Mouse (Mus musculus): ENCODE results near the gene Sdhaf1. TPM values are rescaled to one million over a fixed set of nuclear protein-coding genes. Genes with fewer than 3 reads are reported as not detected.

Sdhaf1 gene
- polyA plus RNA-seq, 1 experiment from 2014 or later = 23.1 TPM

DNA sequence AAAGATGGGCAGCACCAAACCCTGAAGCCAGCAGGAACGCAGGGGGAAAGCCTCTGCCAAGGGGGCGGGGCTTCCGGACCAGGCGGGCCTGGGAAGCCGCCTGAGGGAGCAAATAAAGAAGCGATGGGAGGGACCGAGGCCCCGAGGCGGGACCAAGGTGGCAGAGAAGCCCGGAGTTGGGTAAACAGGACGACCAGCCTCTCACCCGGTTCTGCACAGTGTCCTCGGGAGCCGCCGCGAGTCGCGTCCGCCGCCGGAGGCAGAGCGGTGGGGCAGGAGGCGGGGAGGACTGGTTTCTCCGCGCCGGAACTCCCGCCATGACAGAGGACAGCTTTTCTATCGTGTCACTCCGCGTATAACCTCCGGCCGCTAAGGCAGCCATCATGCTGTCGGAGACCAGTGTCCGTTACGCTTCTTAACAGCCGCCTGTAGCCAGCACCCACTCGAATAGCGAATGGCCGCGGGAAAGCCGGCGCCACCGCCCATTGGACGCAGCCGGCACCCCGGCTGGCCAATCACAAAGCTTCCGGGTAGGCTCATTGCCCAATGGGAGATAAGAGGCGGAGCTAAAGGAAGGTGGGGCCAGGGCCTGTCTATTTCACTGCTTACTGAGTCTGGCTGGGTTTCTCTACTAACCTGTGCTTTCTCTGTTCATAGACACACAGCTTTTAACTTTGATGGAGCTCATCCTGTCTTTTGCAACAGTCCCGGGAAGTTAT lies 43.6 kb downstream of the Sdhaf1 start, which contains the start of the genes Thap8 and Wdr62:
Thap8 (plus strand) TSS at position 144 of the 719 bp plus-strand sequence.
Wdr62 (minus strand) TSS at position 469 of the 719 bp plus-strand sequence.
- Histone ChIP-seq H3K9me3 (ENCODE audit: control insufficient read depth, low read length) (no peaks in the 10 kb centered on the region), H3K9ac (ENCODE audit: low read length) (peak within 1 kb of the TSS; percentile 71), H3K4me1 (ENCODE audit: control insufficient read depth, insufficient read depth, low read length) (peaks cover 11% of the 10 kb centered on the region), H3K27me3 (ENCODE audit: control insufficient read depth, insufficient read depth, low read length) (no peaks in the 10 kb centered on the region), H3K27ac (ENCODE audit: low read depth, low read length) (peak within 1 kb of the TSS; percentile 94), H3K4me3 (ENCODE audit: low read depth, low read length) (peak within 1 kb of the TSS; percentile 75), H3K4me2 (peak within 1 kb of the TSS; percentile 85), H3K36me3 (ENCODE audit: control insufficient read depth, insufficient read depth, low read length) (no peaks in the 10 kb centered on the region)
- under 1% methylated on average over 49 of the region's 49 CpGs for WGBS
- ATAC-seq (ENCODE audit: low FRiP score) (peak; percentile 97), DNase-seq (ENCODE audit: low spot score, missing footprints) (peak; percentile 98)

DNA sequence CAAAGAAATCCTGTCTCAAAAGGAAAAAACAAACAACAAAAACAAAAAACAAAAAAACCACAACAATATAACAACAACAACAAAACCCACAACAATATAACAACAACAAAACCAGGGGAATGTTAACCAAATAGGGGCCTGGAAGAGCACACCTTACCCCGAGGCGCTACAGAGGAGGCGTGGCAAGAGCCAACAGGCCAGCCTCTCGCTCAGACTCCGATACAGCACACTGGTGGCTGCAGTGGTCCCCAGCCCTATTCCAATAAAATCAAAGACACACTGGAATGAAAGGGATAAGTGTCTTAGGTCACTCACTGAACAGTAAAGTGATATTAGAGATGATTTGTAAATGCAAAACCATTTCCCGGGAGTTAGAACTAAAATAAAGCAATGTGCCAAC lies 44.2 kb downstream of the Sdhaf1 start:
- Histone ChIP-seq H3K4me1 (ENCODE audit: control insufficient read depth, insufficient read depth, low read length) (peaks cover 11% of the 10 kb centered on the region), H3K4me3 (ENCODE audit: low read depth, low read length) (peak overlapping the region; percentile 75), H3K27ac (ENCODE audit: low read depth, low read length) (no peak overlapping the region; the same call in 1 of the 2 replicates), H3K27me3 (ENCODE audit: control insufficient read depth, insufficient read depth, low read length) (no peaks in the 10 kb centered on the region), H3K9ac (ENCODE audit: low read length) (peak overlapping the region; percentile 71), H3K4me2 (peak overlapping the region; percentile 85), H3K9me3 (ENCODE audit: control insufficient read depth, low read length) (no peaks in the 10 kb centered on the region), H3K36me3 (ENCODE audit: control insufficient read depth, insufficient read depth, low read length) (no peaks in the 10 kb centered on the region)
- WGBS = 0% methylated on average over 6 of the region's 6 CpGs
- ATAC-seq (ENCODE audit: low FRiP score) (0 out of 2 replicates have a peak, but pooled peaks have one; percentile 20), DNase-seq (ENCODE audit: low spot score, missing footprints) (no peak)

DNA sequence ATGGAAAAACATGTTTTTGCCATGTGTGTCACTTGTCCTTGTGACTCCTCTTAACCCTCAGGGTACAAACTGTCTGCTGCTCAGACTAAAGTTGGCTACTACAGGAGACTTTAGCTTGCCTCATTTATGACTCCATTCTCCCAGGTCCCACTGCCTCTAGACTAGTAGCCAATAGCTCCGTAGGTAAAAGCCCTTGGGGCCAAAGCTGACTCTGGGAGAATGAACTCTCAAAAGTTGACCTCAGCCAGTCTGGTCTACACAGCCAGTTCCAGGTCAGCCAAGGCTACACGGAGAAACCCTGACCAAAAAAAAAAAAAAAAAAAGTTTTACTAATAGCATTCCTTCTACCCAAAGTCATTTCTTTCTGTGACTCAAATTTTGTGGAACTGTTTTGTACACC lies 44.8 kb downstream of the Sdhaf1 start:
- 57% methylated on average over 2 of the region's 2 CpGs for WGBS
- peak overlapping the region; percentile 71; the same call in 1 of the 2 replicates for H3K9ac ChIP-seq (ENCODE audit: low read length)
- no peaks in the 10 kb centered on the region for H3K9me3 ChIP-seq (ENCODE audit: control insufficient read depth, low read length)
- no peaks in the 10 kb centered on the region for H3K27me3 ChIP-seq (ENCODE audit: control insufficient read depth, insufficient read depth, low read length)
- H3K36me3 ChIP-seq (ENCODE audit: control insufficient read depth, insufficient read depth, low read length) = no peaks in the 10 kb centered on the region
- H3K4me2 ChIP-seq = peak overlapping the region; percentile 85
- no peak overlapping the region for H3K27ac ChIP-seq (ENCODE audit: low read depth, low read length)
- peaks cover 11% of the 10 kb centered on the region for H3K4me1 ChIP-seq (ENCODE audit: control insufficient read depth, insufficient read depth, low read length)
- ATAC-seq (ENCODE audit: low FRiP score) = no peak
- no peak for DNase-seq (ENCODE audit: low spot score, missing footprints)
- 0 out of 2 replicates have a peak overlapping the region, but pooled peaks have one; percentile 75 for H3K4me3 ChIP-seq (ENCODE audit: low read depth, low read length)

DNA sequence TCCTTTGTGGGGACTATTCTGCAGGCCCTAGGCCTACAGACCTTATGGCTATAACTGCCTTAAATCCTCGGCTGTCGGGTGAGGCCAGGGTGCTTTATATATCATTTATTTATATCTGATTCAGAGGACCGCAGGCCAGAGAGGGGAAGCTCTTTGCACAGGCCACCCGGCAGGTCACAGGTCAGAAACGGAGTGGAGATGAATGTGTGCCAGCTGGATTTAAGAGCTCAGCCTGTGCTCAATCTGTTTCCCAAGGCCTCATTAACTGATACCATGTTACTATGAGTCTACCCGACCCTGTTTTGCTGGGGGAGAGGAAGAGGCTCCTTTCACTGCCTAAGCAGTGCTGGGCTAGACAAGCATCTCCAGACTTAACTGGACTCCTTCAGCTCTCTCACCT lies 49.3 kb downstream of the Sdhaf1 start:
- no peak overlapping the region for H3K9ac ChIP-seq (ENCODE audit: low read length)

More for the DNA sequence above, 49.3 kb downstream of the Sdhaf1 start:
- Histone ChIP-seq H3K36me3 (ENCODE audit: control insufficient read depth, insufficient read depth, low read length) (peaks cover 3% of the 10 kb centered on the region; the same call in 1 of the 2 replicates), H3K4me3 (ENCODE audit: low read depth, low read length) (no peak overlapping the region), H3K4me2 (no peak overlapping the region), H3K9me3 (ENCODE audit: control insufficient read depth, low read length) (no peaks in the 10 kb centered on the region), H3K27ac (ENCODE audit: low read depth, low read length) (no peak overlapping the region), H3K4me1 (ENCODE audit: control insufficient read depth, insufficient read depth, low read length) (peaks cover 6% of the 10 kb centered on the region; the same call in 1 of the 2 replicates), H3K27me3 (ENCODE audit: control insufficient read depth, insufficient read depth, low read length) (no peaks in the 10 kb centered on the region)
- ATAC-seq (ENCODE audit: low FRiP score) = no peak
- 86% methylated on average over 6 of the region's 6 CpGs for WGBS
- no peak for DNase-seq (ENCODE audit: low spot score, missing footprints)

Other genes starting within 250 kb of the Sdhaf1 start
- 1.2 and 2.4 TPM in 2 replicates for gene Gm26920, start 233.5 kb downstream of the Sdhaf1 start, polyA plus RNA-seq (2014; fragmentation: Nextera tagmentation; extraction: Ambion mirVana)
- 14.8 and 15.7 TPM in 2 replicates for gene Zfp566, start 233.4 kb downstream of the Sdhaf1 start, polyA plus RNA-seq (2014; fragmentation: Nextera tagmentation; extraction: Ambion mirVana)
- 138 and 139 TPM in 2 replicates for gene Zfp260, start 229.1 kb downstream of the Sdhaf1 start, polyA plus RNA-seq (2014; fragmentation: Nextera tagmentation; extraction: Ambion mirVana)
- gene Zfp382, start 202.0 kb downstream of the Sdhaf1 start, polyA plus RNA-seq (2014; fragmentation: Nextera tagmentation; extraction: Ambion mirVana) = 4.4 and 5.8 TPM in 2 replicates
- gene Zfp146, start 154.1 kb downstream of the Sdhaf1 start, polyA plus RNA-seq (2014; fragmentation: Nextera tagmentation; extraction: Ambion mirVana) = 16.6 and 18.1 TPM in 2 replicates
- gene Cox7a1, start 139.8 kb downstream of the Sdhaf1 start, polyA plus RNA-seq (2014; fragmentation: Nextera tagmentation; extraction: Ambion mirVana) = 3.5 and 4.1 TPM in 2 replicates
- 39.0 and 43.9 TPM in 2 replicates for gene Capns1, start 125.1 kb downstream of the Sdhaf1 start, polyA plus RNA-seq (2014; fragmentation: Nextera tagmentation; extraction: Ambion mirVana)
- 149 and 163 TPM in 2 replicates for gene Polr2i, start 91.9 kb downstream of the Sdhaf1 start, polyA plus RNA-seq (2014; fragmentation: Nextera tagmentation; extraction: Ambion mirVana)
- 255 and 260 TPM in 2 replicates for gene Tbcb, start 91.6 kb downstream of the Sdhaf1 start, polyA plus RNA-seq (2014; fragmentation: Nextera tagmentation; extraction: Ambion mirVana)
- not detected in 2 replicates for gene Ovol3, start 88.2 kb downstream of the Sdhaf1 start, polyA plus RNA-seq (2014; fragmentation: Nextera tagmentation; extraction: Ambion mirVana)
- gene Thap8, start 43.8 kb downstream of the Sdhaf1 start, polyA plus RNA-seq (2014; fragmentation: Nextera tagmentation; extraction: Ambion mirVana) = 0.19 and 0.28 TPM in 2 replicates
- 11.3 and 11.5 TPM in 2 replicates for gene Wdr62, start 43.5 kb downstream of the Sdhaf1 start, polyA plus RNA-seq (2014; fragmentation: Nextera tagmentation; extraction: Ambion mirVana)
- 66.6 and 92.0 TPM in 2 replicates for gene Clip3, start 32.2 kb downstream of the Sdhaf1 start, polyA plus RNA-seq (2014; fragmentation: Nextera tagmentation; extraction: Ambion mirVana)
- 84.3 and 86.0 TPM in 2 replicates for gene Alkbh6, start 15.2 kb downstream of the Sdhaf1 start, polyA plus RNA-seq (2014; fragmentation: Nextera tagmentation; extraction: Ambion mirVana)
- gene Syne4, start 9.1 kb downstream of the Sdhaf1 start, polyA plus RNA-seq (2014; fragmentation: Nextera tagmentation; extraction: Ambion mirVana) = 8.2 and 8.4 TPM in 2 replicates
- 0.52 TPM in 1 of 2 replicates, not detected in the other for gene E130208F15Rik, start 2.2 kb downstream of the Sdhaf1 start, polyA plus RNA-seq (2014; fragmentation: Nextera tagmentation; extraction: Ambion mirVana)
- gene Lrfn3, start 38.9 kb upstream of the Sdhaf1 start, polyA plus RNA-seq (2014; fragmentation: Nextera tagmentation; extraction: Ambion mirVana) = 5.3 and 5.9 TPM in 2 replicates
- gene Tyrobp, start 89.9 kb upstream of the Sdhaf1 start, polyA plus RNA-seq (2014; fragmentation: Nextera tagmentation; extraction: Ambion mirVana) = 16.6 and 19.7 TPM in 2 replicates
- 0.43 and 0.45 TPM in 2 replicates for gene Hcst, start 96.0 kb upstream of the Sdhaf1 start, polyA plus RNA-seq (2014; fragmentation: Nextera tagmentation; extraction: Ambion mirVana)
- gene Nfkbid, start 97.8 kb upstream of the Sdhaf1 start, polyA plus RNA-seq (2014; fragmentation: Nextera tagmentation; extraction: Ambion mirVana) = 0.63 and 1.2 TPM in 2 replicates
- 128 and 134 TPM in 2 replicates for gene Aplp1, start 121.6 kb upstream of the Sdhaf1 start, polyA plus RNA-seq (2014; fragmentation: Nextera tagmentation; extraction: Ambion mirVana)
- 0.58 and 0.61 TPM in 2 replicates for gene Kirrel2, start 133.8 kb upstream of the Sdhaf1 start, polyA plus RNA-seq (2014; fragmentation: Nextera tagmentation; extraction: Ambion mirVana)
- not detected in 2 replicates for gene Nphs1, start 134.4 kb upstream of the Sdhaf1 start, polyA plus RNA-seq (2014; fragmentation: Nextera tagmentation; extraction: Ambion mirVana)
- gene Prodh2, start 169.7 kb upstream of the Sdhaf1 start, polyA plus RNA-seq (2014; fragmentation: Nextera tagmentation; extraction: Ambion mirVana) = not detected in 2 replicates
- 32.0 and 41.1 TPM in 2 replicates for gene Arhgap33, start 211.2 kb upstream of the Sdhaf1 start, polyA plus RNA-seq (2014; fragmentation: Nextera tagmentation; extraction: Ambion mirVana)
- 4.2 and 4.6 TPM in 2 replicates for gene Hspb6, start 228.3 kb upstream of the Sdhaf1 start, polyA plus RNA-seq (2014; fragmentation: Nextera tagmentation; extraction: Ambion mirVana)
- gene Proser3, start 228.4 kb upstream of the Sdhaf1 start, polyA plus RNA-seq (2014; fragmentation: Nextera tagmentation; extraction: Ambion mirVana) = 11.3 and 11.5 TPM in 2 replicates
- gene Lin37, start 235.9 kb upstream of the Sdhaf1 start, polyA plus RNA-seq (2014; fragmentation: Nextera tagmentation; extraction: Ambion mirVana) = 48.7 and 49.7 TPM in 2 replicates
- gene U2af1l4, start 239.4 kb upstream of the Sdhaf1 start, polyA plus RNA-seq (2014; fragmentation: Nextera tagmentation; extraction: Ambion mirVana) = 90.7 and 94.8 TPM in 2 replicates
- 6.9 and 7.5 TPM in 2 replicates for gene Gm49396, start 239.4 kb upstream of the Sdhaf1 start, polyA plus RNA-seq (2014; fragmentation: Nextera tagmentation; extraction: Ambion mirVana)
- gene Psenen, start 239.7 kb upstream of the Sdhaf1 start, polyA plus RNA-seq (2014; fragmentation: Nextera tagmentation; extraction: Ambion mirVana) = 98.0 and 110 TPM in 2 replicates
- gene Igflr1, start 241.5 kb upstream of the Sdhaf1 start, polyA plus RNA-seq (2014; fragmentation: Nextera tagmentation; extraction: Ambion mirVana) = 4.0 and 4.1 TPM in 2 replicates